Comparison of ENCODE assay signal across 9 mouse cellular contexts in the genomic region with DNA sequence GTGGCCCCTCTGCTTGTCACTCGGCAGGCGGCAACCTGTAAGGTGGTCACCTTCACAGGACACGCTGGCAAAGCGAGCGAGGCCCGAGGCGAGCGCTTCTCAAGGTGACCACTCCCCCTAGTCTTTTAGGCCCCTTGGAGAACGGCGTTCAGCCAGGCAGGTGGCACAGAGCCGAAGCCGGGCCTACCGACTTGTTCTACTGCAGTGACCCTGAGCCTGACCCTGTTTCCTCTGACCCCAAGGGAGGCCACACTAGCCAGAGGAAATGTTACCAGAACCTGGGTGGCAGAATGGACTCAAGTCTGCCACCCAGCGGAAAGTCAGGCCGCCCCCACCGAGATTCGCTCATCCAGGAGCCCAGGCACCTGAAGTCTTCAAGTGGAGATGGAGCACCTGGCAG.
DNase-seq lines count a peak whose midpoint lies in the region; ATAC-seq and TF ChIP-seq lines count a peak whose summit lies in the region.
"Had no signal": no experiment of that assay in that cellular context is flagged by ENCODE, and none has a peak within 500 bp of the region (broad histone marks: within the 10 kb centered on the region; RNA-seq: fewer than 3 reads in every experiment).

No protein-coding gene starts in this region.

- H3K27ac ChIP-seq in gastrocnemius, adult 2 months: peak overlapping the region; percentile 63
- H3K27ac ChIP-seq in ES-E14 (ENCODE audit: insufficient read depth, low read depth, low read length, poor library complexity, severe bottlenecking): no peak overlapping the region
- H3K27ac ChIP-seq in embryonic facial prominence, embryonic 11.5 days (replicated peaks; ENCODE audit: low read depth, low read length): no peak overlapping the region
- H3K27ac ChIP-seq in hindbrain, embryonic 10.5 days: 0 out of 2 replicates have a peak overlapping the region, but pooled peaks have one; percentile 46
- no peak overlapping the region for H3K27ac ChIP-seq in limb, embryonic 11.5 days (replicated peaks; ENCODE audit: low read depth, low read length)
- H3K27ac ChIP-seq in neural tube, embryonic 12.5 days: no peak overlapping the region

- no peaks in the 10 kb centered on the region for H3K4me1 ChIP-seq in ES-E14 (ENCODE audit: control insufficient read depth in 2 of 2, insufficient read depth in 2 of 2, low read length in 2 of 2, poor library complexity in 1 of 2)
- H3K4me1 ChIP-seq in embryonic facial prominence, embryonic 11.5 days (ENCODE audit: control insufficient read depth, insufficient read depth, low read length): peaks cover 4% of the 10 kb centered on the region; the same call in 1 of the 2 replicates
- H3K4me1 ChIP-seq in hindbrain, embryonic 10.5 days (replicated peaks): peaks cover 52% of the 10 kb centered on the region
- H3K4me1 ChIP-seq in limb, embryonic 11.5 days (ENCODE audit: control insufficient read depth, insufficient read depth, low read length): peaks cover 4% of the 10 kb centered on the region; the same call in 1 of the 2 replicates
- H3K4me1 ChIP-seq in neural tube, embryonic 12.5 days: peaks cover 45% of the 10 kb centered on the region

- ATAC-seq in embryonic facial prominence, embryonic 11.5 days (replicated peaks; ENCODE audit: insufficient number of reproducible peaks, low FRiP score, low TSS enrichment, low read depth): no peak
- no peak for ATAC-seq in limb, embryonic 11.5 days (ENCODE audit: insufficient number of reproducible peaks, low FRiP score, low TSS enrichment, low read depth)
- no peak for ATAC-seq in neural tube, embryonic 12.5 days (ENCODE audit: low FRiP score, low read depth)

- no peaks in the 10 kb centered on the region for H3K36me3 ChIP-seq in ES-E14 (ENCODE audit: control insufficient read depth, insufficient read depth, low read length, poor library complexity, severe bottlenecking)
- H3K36me3 ChIP-seq in embryonic facial prominence, embryonic 11.5 days (replicated peaks; ENCODE audit: control insufficient read depth, insufficient read depth, low read depth, low read length): no peaks in the 10 kb centered on the region
- H3K36me3 ChIP-seq in hindbrain, embryonic 10.5 days: no peaks in the 10 kb centered on the region
- H3K36me3 ChIP-seq in limb, embryonic 11.5 days (ENCODE audit: control insufficient read depth, insufficient read depth, low read length): no peaks in the 10 kb centered on the region
- H3K36me3 ChIP-seq in neural tube, embryonic 12.5 days: no peaks in the 10 kb centered on the region
- H3K36me3 ChIP-seq: G1E had no signal

- in situ Hi-C loops in ES-E14 (cut with MboI; ENCODE audit: low sequenced_read_pairs in 2 of 2, unreplicated experiment in 2 of 2): no loop called here

- H3K4me2 ChIP-seq in embryonic facial prominence, embryonic 11.5 days (ENCODE audit: low read depth, low read length): peak overlapping the region; percentile 39
- peak overlapping the region; percentile 44 for H3K4me2 ChIP-seq in limb, embryonic 11.5 days (ENCODE audit: low read depth, severe bottlenecking)
- H3K4me2 ChIP-seq in neural tube, embryonic 12.5 days (replicated peaks): peak overlapping the region; percentile 47

- H3K9me3 ChIP-seq in ES-E14 (ENCODE audit: control insufficient read depth, insufficient read depth, low read depth, low read length): no peaks in the 10 kb centered on the region
- H3K9me3 ChIP-seq in embryonic facial prominence, embryonic 11.5 days (replicated peaks; ENCODE audit: control insufficient read depth, low read length): no peaks in the 10 kb centered on the region
- H3K9me3 ChIP-seq in hindbrain, embryonic 10.5 days: no peaks in the 10 kb centered on the region
- H3K9me3 ChIP-seq in limb, embryonic 11.5 days (ENCODE audit: control insufficient read depth, low read length): no peaks in the 10 kb centered on the region
- no peaks in the 10 kb centered on the region for H3K9me3 ChIP-seq in neural tube, embryonic 12.5 days
- H3K9me3 ChIP-seq: G1E had no signal

- 4% methylated on average over 17 of the region's 17 CpGs for WGBS in embryonic facial prominence, embryonic 11.5 days
- WGBS in hindbrain, embryonic 10.5 days: 5% methylated on average over 17 of the region's 17 CpGs
- 4% methylated on average over 17 of the region's 17 CpGs for WGBS in limb, embryonic 11.5 days
- 9% methylated on average over 17 of the region's 17 CpGs for WGBS in neural tube, embryonic 12.5 days

- H3K27me3 ChIP-seq in embryonic facial prominence, embryonic 11.5 days (ENCODE audit: control insufficient read depth, insufficient read depth, low read length): peaks cover 4% of the 10 kb centered on the region; the same call in 1 of the 2 replicates
- peaks cover 77% of the 10 kb centered on the region for H3K27me3 ChIP-seq in hindbrain, embryonic 10.5 days (ENCODE audit: insufficient read depth, poor library complexity, severe bottlenecking)
- H3K27me3 ChIP-seq in limb, embryonic 11.5 days (ENCODE audit: control insufficient read depth, insufficient read depth, low read length): peaks cover 7% of the 10 kb centered on the region; the same call in 1 of the 2 replicates
- H3K27me3 ChIP-seq in neural tube, embryonic 12.5 days (replicated peaks): peaks cover 4% of the 10 kb centered on the region; the same call in 1 of the 2 replicates

- peak; percentile 58 for DNase-seq in gastrocnemius, adult 2 months
- no peak for DNase-seq in gastrocnemius, postnatal 4 days (ENCODE audit: low spot score in 2 of 2)
- DNase-seq in ES-E14 (ENCODE audit: low read depth, low spot score): no peak
- DNase-seq in embryonic facial prominence, embryonic 11.5 days (ENCODE audit: low spot score): peak; percentile 60
- peak; percentile 52 for DNase-seq in hindbrain, embryonic 10.5 days (ENCODE audit: low spot score)
- peak; percentile 57 for DNase-seq in limb, embryonic 11.5 days (ENCODE audit: low spot score)
- DNase-seq in thymus, postnatal 0 days (ENCODE audit: low spot score): no peak

- intact Hi-C loops in gastrocnemius, adult 2 months (cut with DNase I): loop anchor here (1.0 to 5.0 kb wide), 3 partner anchors 39 to 230 kb away; no protein-coding TSS in a partner anchor

- TF ChIP-seq CTCF in gastrocnemius, adult 2 months (IDR thresholded peaks at IDR 0.05): peak; percentile 79

- H3K9ac ChIP-seq in ES-E14 (ENCODE audit: insufficient read depth, low read depth, low read length, poor library complexity, severe bottlenecking): no peak overlapping the region
- H3K9ac ChIP-seq in embryonic facial prominence, embryonic 11.5 days (replicated peaks; ENCODE audit: low read length): no peak overlapping the region
- no peak overlapping the region for H3K9ac ChIP-seq in limb, embryonic 11.5 days (ENCODE audit: low read length)
- H3K9ac ChIP-seq in neural tube, embryonic 12.5 days: 0 out of 2 replicates have a peak overlapping the region, but pooled peaks have one; percentile 8

- peak overlapping the region; percentile 56 for H3K4me3 ChIP-seq in gastrocnemius, adult 2 months
- peak overlapping the region; percentile 19 to 45; a peak in 2 of 4 replicates for H3K4me3 ChIP-seq in ES-E14 (ENCODE audit: insufficient read depth in 1 of 2, low read depth in 1 of 2, low read length in 2 of 2, poor library complexity in 1 of 2, severe bottlenecking in 1 of 2)
- H3K4me3 ChIP-seq in embryonic facial prominence, embryonic 11.5 days (ENCODE audit: low read depth, low read length): peak overlapping the region; percentile 2; the same call in 1 of the 2 replicates
- peak overlapping the region; percentile 27; the same call in 1 of the 2 replicates for H3K4me3 ChIP-seq in hindbrain, embryonic 10.5 days
- H3K4me3 ChIP-seq in limb, embryonic 11.5 days (ENCODE audit: low read depth, low read length): no peak overlapping the region
- H3K4me3 ChIP-seq in neural tube, embryonic 12.5 days: 0 out of 2 replicates have a peak overlapping the region, but pooled peaks have one; percentile 4

TF ChIP-seq in ES-E14, 5 proteins besides CTCF, POLR2A, EP300 and RAD21:
- TF ChIP-seq ZC3H11A (IDR thresholded peaks at IDR 0.05; ENCODE audit: borderline replicate concordance, low read depth, low read length) (no peak), HCFC1 (IDR thresholded peaks at IDR 0.05; ENCODE audit: borderline replicate concordance, insufficient read depth, low read length) (no peak), ZNF384 (IDR thresholded peaks at IDR 0.05; ENCODE audit: low read depth, low read length) (no peak), MAFK (IDR thresholded peaks at IDR 0.05; ENCODE audit: insufficient read depth, low read depth, low read length) (no peak), CHD2 (IDR thresholded peaks at IDR 0.05; ENCODE audit: low read depth, low read length) (no peak)

Comparison
In these comparisons a context has a peak if more than half of its experiments do, and no peak if none do; other contexts are left out.
1. DNase-seq: peak in gastrocnemius, adult 2 months (single experiment), embryonic facial prominence, embryonic 11.5 days (single experiment), hindbrain, embryonic 10.5 days (single experiment) and limb, embryonic 11.5 days (single experiment); none in gastrocnemius, postnatal 4 days (0 of 2), ES-E14 (single experiment) and thymus, postnatal 0 days (single experiment).
2. H3K27ac ChIP-seq: peak in gastrocnemius, adult 2 months (single experiment) and hindbrain, embryonic 10.5 days (single experiment); none in ES-E14 (single experiment), embryonic facial prominence, embryonic 11.5 days (single experiment), limb, embryonic 11.5 days (single experiment) and neural tube, embryonic 12.5 days (single experiment).
3. Peak in every context shown above with its lines, with median percentiles within 50 percentile points of each other: H3K4me2 ChIP-seq.